Mouse (Mus musculus): ENCODE results near the gene Miip. TPM values are rescaled to one million over a fixed set of nuclear protein-coding genes. Genes with fewer than 3 reads are reported as not detected.
"Not testable (repeated sequence)": the region's sequence is repeated elsewhere in the genome, so short reads cannot be mapped to it uniquely, and the experiment has no call there.

Gene Miip
- polyA plus RNA-seq, 1 experiment from 2014 or later, result 30.8 TPM

DNA sequence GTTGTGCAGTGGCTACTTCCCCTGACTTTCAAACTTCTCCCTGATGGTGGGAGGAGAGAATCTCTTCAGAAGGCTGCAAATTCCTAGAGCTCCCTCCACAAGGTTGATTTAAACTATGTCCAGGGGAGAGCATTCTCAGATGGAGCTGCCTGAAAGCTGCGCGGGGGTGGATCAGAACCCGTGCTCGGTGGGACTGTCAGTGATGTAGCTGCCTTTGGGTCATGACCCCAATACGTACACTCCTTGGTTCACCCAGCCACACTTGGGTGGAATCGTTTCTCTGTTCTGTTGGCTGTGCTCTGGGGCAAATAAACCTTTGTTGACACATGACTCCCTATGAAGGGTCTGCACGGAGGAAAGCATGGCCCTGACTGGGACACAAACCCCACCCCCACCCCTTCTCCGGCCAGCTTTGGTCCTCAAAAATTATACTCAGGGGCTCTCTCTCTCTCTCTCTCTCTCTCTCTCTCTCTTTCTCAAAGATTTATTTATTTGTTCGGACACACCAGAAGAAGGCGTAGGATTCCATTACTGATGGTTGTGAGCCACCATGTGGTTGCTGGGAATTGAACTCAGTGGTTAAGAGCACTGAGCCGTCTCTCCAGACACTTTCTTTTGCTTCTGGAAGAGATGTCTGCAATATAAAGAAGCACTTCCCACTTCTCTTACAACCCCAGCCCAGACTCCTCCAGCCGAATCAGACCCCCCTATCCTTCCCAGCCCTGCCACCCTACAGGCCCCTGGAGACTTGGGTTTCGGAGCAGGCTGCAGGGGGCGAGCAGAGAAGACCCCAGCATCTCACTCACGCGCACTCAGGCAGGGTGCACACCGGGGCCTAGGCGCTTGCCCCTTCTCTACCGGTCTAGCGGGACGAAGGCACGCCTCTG lies 810 bp downstream of the Miip start:
- H3K4me1 ChIP-seq, result peaks cover 23% of the 10 kb centered on the region
- peak overlapping the region; percentile 81 for H3K4me2 ChIP-seq
- H3K27me3 ChIP-seq, result no peaks in the 10 kb centered on the region

DNA sequence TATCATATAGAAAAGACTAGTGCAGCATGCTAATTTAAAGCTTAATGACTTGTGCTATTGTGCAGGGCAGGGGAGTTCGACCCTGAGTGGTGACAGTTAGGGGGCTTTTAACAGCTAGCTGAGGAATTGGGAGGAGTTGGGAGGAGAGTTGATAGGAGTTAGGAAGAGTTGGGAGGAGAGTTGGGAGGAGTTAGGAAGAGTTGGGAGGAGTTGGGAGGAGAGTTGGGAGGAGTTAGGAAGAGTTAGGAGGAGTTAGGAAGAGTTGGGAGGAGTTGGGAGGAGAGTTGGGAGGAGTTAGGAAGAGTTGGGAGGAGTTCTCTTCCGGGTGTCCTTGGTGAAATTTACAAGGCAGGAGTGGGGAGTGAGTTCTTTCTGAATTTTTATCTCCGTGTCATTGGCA lies 1.8 kb downstream of the Miip start:
- WGBS, result 41% methylated on average over 3 of the region's 3 CpGs
- not testable (repeated sequence) for H3K27me3 ChIP-seq; ATAC-seq (ENCODE audit: insufficient number of reproducible peaks, low FRiP score, low TSS enrichment, low read depth); H3K9me3 ChIP-seq; H3K27ac ChIP-seq; H3K9ac ChIP-seq
- Histone ChIP-seq H3K36me3 (peaks cover 39% of the 10 kb centered on the region), H3K4me2 (0 out of 2 replicates have a peak overlapping the region, but pooled peaks have one; percentile 81), H3K4me3 (peak overlapping the region; percentile 83), H3K4me1 (peaks cover 23% of the 10 kb centered on the region)

More for the DNA sequence above, 810 bp downstream of the Miip start:
- Histone ChIP-seq H3K27ac (peak overlapping the region; percentile 88), H3K36me3 (peaks cover 36% of the 10 kb centered on the region), H3K4me3 (peak overlapping the region; percentile 83), H3K9me3 (no peaks in the 10 kb centered on the region), H3K9ac (peak overlapping the region; percentile 79)
- no peak for ATAC-seq (ENCODE audit: insufficient number of reproducible peaks, low FRiP score, low TSS enrichment, low read depth)
- WGBS, result 4% methylated on average over 22 of the region's 22 CpGs

GRCm38 (mm10) chr4:147866056-147866455 lies 2.6 kb downstream of the Miip start:
- Histone ChIP-seq H3K9me3 (no peaks in the 10 kb centered on the region), H3K4me1 (peaks cover 23% of the 10 kb centered on the region), H3K36me3 (peaks cover 43% of the 10 kb centered on the region), H3K27ac (no peak overlapping the region), H3K9ac (no peak overlapping the region), H3K4me2 (no peak overlapping the region), H3K4me3 (no peak overlapping the region), H3K27me3 (no peaks in the 10 kb centered on the region)
- 95% methylated on average over 9 of the region's 9 CpGs for WGBS
- no peak for ATAC-seq (ENCODE audit: insufficient number of reproducible peaks, low FRiP score, low TSS enrichment, low read depth)

DNA sequence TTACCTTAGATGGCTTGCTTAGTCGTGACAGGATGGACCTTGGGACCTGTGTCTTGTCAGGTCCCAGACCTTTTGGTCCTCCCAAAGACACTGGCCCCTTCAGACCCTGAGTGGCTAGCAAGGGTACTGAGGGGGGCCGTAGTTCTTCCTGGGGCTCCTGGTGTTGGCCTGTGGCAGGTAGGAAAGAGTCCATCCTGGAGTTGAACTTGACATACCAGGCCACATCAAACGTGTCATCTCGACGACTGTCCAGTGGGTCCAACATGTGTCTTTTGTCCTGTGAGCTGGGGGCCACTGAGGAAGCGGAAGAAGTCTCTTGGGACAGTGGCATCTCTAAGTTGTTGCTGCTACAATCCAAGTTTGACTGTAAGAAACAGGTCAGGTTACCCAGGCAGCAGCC lies 3.0 kb downstream of the Miip start:
- Histone ChIP-seq H3K27ac (no peak overlapping the region), H3K27me3 (no peaks in the 10 kb centered on the region), H3K36me3 (peaks cover 46% of the 10 kb centered on the region), H3K9ac (no peak overlapping the region), H3K9me3 (no peaks in the 10 kb centered on the region), H3K4me2 (no peak overlapping the region), H3K4me1 (peaks cover 23% of the 10 kb centered on the region), H3K4me3 (no peak overlapping the region)
- 88% methylated on average over 6 of the region's 6 CpGs for WGBS
- no peak for ATAC-seq (ENCODE audit: insufficient number of reproducible peaks, low FRiP score, low TSS enrichment, low read depth)

GRCm38 (mm10) chr4:147862051-147862450 lies 6.6 kb downstream of the Miip start:
- no peak overlapping the region for H3K27ac ChIP-seq
- no peak overlapping the region for H3K9ac ChIP-seq
- H3K4me1 ChIP-seq, result peaks cover 2% of the 10 kb centered on the region
- H3K4me3 ChIP-seq, result no peak overlapping the region
- no peaks in the 10 kb centered on the region for H3K27me3 ChIP-seq
- no peak overlapping the region for H3K4me2 ChIP-seq
- H3K9me3 ChIP-seq, result no peaks in the 10 kb centered on the region
- H3K36me3 ChIP-seq, result peaks cover 52% of the 10 kb centered on the region
- 86% methylated on average over 3 of the region's 3 CpGs for WGBS
- ATAC-seq (ENCODE audit: insufficient number of reproducible peaks, low FRiP score, low TSS enrichment, low read depth), result no peak

GRCm38 (mm10) chr4:147850776-147851175 lies 17.8 kb downstream of the Miip start:
- whole genome bisulfite sequencing, result 75% methylated on average over 2 of the region's 2 CpGs
- H3K27ac ChIP-seq, result no peak overlapping the region
- peaks cover 6% of the 10 kb centered on the region; the same call in 1 of the 2 replicates for H3K36me3 ChIP-seq
- peaks cover 10% of the 10 kb centered on the region for H3K4me1 ChIP-seq
- no peak overlapping the region for H3K9ac ChIP-seq
- no peak overlapping the region for H3K4me3 ChIP-seq
- H3K9me3 ChIP-seq, result no peaks in the 10 kb centered on the region
- no peak overlapping the region for H3K4me2 ChIP-seq
- ATAC-seq (ENCODE audit: insufficient number of reproducible peaks, low FRiP score, low TSS enrichment, low read depth), result no peak
- no peaks in the 10 kb centered on the region for H3K27me3 ChIP-seq

DNA sequence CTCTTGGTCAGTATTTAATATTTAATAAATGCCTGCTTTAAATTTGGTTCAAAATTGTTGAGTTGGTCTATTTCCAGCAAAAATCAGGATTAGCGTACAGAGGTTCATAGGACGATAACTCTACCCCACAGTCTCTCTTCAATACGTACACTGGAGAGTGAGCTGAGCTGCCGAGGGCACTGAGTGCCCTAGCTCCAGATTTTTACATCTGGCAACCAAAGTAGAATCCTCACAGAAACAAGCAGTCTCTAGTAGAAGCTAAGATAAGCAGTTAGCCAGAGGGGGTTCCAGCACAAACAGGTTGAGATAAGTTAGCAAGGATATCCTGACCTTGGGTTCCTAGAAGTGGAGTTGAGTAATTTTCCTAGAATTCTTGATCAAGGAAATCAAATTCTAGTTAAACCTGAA lies 20.0 kb downstream of the Miip start:
- WGBS, result 5% methylated on average over 4 of the region's 4 CpGs
- H3K9me3 ChIP-seq, result no peaks in the 10 kb centered on the region
- H3K27me3 ChIP-seq, result no peaks in the 10 kb centered on the region
- no peak overlapping the region for H3K27ac ChIP-seq
- H3K4me1 ChIP-seq, result peaks cover 10% of the 10 kb centered on the region
- peaks cover 28% of the 10 kb centered on the region for H3K36me3 ChIP-seq
- H3K4me2 ChIP-seq, result peak overlapping the region; percentile 58
- peak overlapping the region; percentile 79 for H3K4me3 ChIP-seq
- H3K9ac ChIP-seq, result peak overlapping the region; percentile 36; the same call in 1 of the 2 replicates
- peak; percentile 41; the same call in 1 of the 2 replicates for ATAC-seq (ENCODE audit: insufficient number of reproducible peaks, low FRiP score, low TSS enrichment, low read depth)

GRCm38 (mm10) chr4:147847614-147848583 lies 20.7 kb downstream of the Miip start, which contains the start of gene Zfp933:
Gene Zfp933 (minus strand): TSS chr4:147848366.
- peak within 1 kb of the TSS; percentile 61 for H3K9ac ChIP-seq
- peak within 1 kb of the TSS; percentile 58 for H3K4me2 ChIP-seq
- no peaks in the 10 kb centered on the region for H3K27me3 ChIP-seq
- H3K27ac ChIP-seq, result no peak within 1 kb of the TSS
- peaks cover 35% of the 10 kb centered on the region for H3K36me3 ChIP-seq
- peaks cover 10% of the 10 kb centered on the region for H3K4me1 ChIP-seq
- 0 out of 2 replicates have a peak, but pooled peaks cover 3% of the 10 kb centered on the region for H3K9me3 ChIP-seq
- WGBS, result 3% methylated on average over 23 of the region's 23 CpGs
- peak; percentile 79 for ATAC-seq (ENCODE audit: insufficient number of reproducible peaks, low FRiP score, low TSS enrichment, low read depth)
- peak within 1 kb of the TSS; percentile 79 for H3K4me3 ChIP-seq

DNA sequence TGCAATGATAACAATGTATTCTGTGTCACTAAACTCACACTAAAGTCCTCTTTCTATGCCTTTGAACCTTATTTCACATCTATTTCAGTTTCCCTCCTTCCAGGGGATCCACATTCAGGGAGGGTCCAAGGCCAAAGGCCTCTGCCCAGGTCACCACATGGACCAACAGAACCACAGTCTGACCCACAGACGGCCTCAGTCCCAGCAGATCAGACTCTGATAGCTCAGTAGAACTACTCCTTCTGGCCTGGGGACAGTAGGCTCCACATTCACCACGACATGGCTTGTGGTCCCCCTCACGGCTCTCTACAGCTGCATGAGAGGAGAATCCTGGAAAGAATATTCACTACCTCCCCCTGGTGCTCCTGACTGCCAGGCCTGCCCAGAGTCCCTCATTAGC lies 25.7 kb downstream of the Miip start:
- no peak overlapping the region for H3K27ac ChIP-seq
- no peak for ATAC-seq (ENCODE audit: insufficient number of reproducible peaks, low FRiP score, low TSS enrichment, low read depth)
- H3K4me2 ChIP-seq, result no peak overlapping the region
- H3K27me3 ChIP-seq, result no peaks in the 10 kb centered on the region
- WGBS, result 95% methylated on average over 3 of the region's 3 CpGs
- H3K36me3 ChIP-seq, result peaks cover 58% of the 10 kb centered on the region
- peaks cover 5% of the 10 kb centered on the region for H3K4me1 ChIP-seq
- no peak overlapping the region for H3K9ac ChIP-seq
- H3K4me3 ChIP-seq, result no peak overlapping the region
- H3K9me3 ChIP-seq, result 0 out of 2 replicates have a peak, but pooled peaks cover 3% of the 10 kb centered on the region

DNA sequence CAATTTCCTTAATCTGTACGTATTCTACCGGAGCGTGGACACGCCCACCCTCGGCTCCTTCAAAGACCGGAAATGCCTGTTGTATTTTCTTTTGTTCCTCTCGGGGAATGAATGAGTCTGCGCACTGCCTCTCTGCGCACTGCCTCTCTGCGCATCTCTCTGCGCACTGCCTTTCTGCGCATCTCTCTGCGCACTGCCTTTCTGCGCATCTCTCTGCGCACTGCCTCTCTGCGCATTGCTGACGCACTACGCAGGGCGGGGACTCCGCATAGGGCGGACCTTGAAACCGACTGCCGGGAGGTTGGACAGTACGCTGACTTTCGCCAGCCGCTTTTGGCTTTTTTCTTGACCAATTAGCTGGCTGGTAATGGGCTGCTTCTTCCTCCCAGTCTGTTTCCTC lies 29.3 kb downstream of the Miip start:
- H3K4me2 ChIP-seq; H3K9ac ChIP-seq; H3K4me3 ChIP-seq; H3K27ac ChIP-seq; H3K4me1 ChIP-seq; H3K9me3 ChIP-seq; ATAC-seq (ENCODE audit: insufficient number of reproducible peaks, low FRiP score, low TSS enrichment, low read depth); H3K27me3 ChIP-seq: not testable (repeated sequence)
- WGBS, result 97% methylated on average over 22 of the region's 26 CpGs
- H3K36me3 ChIP-seq, result peaks cover 36% of the 10 kb centered on the region

GRCm38 (mm10) chr4:147824389-147824788 lies 44.2 kb downstream of the Miip start:
- no peak overlapping the region for H3K4me2 ChIP-seq
- 98% methylated on average over 4 of the region's 4 CpGs for whole genome bisulfite sequencing
- no peaks in the 10 kb centered on the region for H3K27me3 ChIP-seq
- H3K9me3 ChIP-seq, result peaks cover 36% of the 10 kb centered on the region
- no peaks in the 10 kb centered on the region for H3K4me1 ChIP-seq
- no peak overlapping the region for H3K9ac ChIP-seq
- no peak overlapping the region for H3K4me3 ChIP-seq
- ATAC-seq (ENCODE audit: insufficient number of reproducible peaks, low FRiP score, low TSS enrichment, low read depth), result no peak
- no peak overlapping the region for H3K27ac ChIP-seq
- H3K36me3 ChIP-seq, result peaks cover 63% of the 10 kb centered on the region
